Mouse (Mus musculus) urinary bladder, postnatal 14 days (tissue): ENCODE measurements around the gene Rapgef1.
A peak's percentile ranks its signal among the peaks of the same experiment; 100 is the strongest.

Experiments used
- DNase-seq: peaks from one replicate; pipeline ENCODE4 v3.0.0; 2021; ENCODE audit warnings: low spot score

Gene Rapgef1

DNA sequence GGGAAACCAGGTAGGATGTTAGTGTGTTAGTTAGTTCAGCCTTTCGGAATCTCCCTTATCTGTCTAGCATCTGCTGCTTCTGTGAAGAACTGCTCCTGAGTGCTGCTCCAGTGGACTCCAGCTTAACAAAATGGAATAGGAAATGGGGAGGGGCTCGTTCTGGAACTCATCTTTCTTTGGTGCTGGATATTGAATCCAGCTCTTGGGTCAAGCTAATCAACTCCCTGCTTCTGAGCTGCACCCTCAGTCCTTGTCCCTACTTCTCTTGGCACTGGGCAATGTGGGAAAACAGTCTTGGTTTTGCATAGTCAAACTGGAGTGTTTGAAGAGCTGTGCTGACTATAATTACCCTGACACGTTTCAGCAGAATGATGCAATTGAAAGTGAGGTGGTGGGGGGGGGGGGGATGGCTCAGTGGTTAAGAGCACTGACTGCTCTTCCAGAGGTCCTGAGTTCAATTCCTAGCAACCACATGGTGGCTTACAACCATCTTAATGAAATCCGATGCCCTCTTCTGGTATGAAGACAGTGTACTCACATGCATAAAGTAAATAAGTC is 25.6 kb downstream of the Rapgef1 start:
- no peak for DNase-seq

DNA sequence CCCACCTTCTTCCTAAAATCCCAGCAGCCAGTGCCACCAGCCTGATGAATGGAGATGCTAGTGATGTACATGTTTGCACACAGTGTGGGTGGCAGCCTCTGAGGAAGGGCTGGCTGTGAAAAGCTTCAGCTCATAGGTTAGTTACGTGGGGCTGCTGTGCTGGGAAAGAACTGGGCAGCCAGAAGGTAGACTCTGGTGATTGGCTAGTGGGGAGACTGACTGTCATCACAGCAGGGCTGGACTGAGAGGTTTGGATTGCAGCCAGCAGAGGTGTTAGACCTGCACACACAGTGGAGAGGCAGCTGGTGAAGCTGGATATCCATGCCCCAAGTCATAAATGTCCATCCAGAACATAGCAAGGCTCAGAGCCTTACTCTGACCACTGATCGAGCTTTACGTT is 27.1 kb downstream of the Rapgef1 start:
- DNase-seq = no peak

- no peak for DNase-seq
These were observed 27.6 kb downstream of the Rapgef1 start for GRCm38 (mm10) chr2:29647162-29647561.

DNA sequence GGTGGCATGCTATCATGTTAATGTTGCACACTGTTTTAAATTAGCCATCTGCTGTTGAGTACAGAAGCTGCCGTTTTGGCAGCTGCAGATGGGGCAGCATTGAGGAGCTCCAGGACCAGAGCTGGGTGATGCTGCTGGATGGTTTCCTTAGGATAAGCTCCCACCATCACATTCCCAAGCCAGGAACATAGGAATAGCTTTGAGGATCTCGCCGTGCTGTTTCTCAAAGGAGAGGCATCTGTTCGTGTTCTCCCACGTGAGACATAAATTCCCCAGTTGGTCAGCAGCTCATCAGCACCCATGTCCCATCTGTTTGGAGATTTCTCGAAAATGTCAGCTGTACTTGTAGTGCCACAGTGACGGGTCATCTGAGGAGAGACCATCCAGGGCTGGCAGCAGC is 28.3 kb downstream of the Rapgef1 start:
- DNase-seq = no peak

DNA sequence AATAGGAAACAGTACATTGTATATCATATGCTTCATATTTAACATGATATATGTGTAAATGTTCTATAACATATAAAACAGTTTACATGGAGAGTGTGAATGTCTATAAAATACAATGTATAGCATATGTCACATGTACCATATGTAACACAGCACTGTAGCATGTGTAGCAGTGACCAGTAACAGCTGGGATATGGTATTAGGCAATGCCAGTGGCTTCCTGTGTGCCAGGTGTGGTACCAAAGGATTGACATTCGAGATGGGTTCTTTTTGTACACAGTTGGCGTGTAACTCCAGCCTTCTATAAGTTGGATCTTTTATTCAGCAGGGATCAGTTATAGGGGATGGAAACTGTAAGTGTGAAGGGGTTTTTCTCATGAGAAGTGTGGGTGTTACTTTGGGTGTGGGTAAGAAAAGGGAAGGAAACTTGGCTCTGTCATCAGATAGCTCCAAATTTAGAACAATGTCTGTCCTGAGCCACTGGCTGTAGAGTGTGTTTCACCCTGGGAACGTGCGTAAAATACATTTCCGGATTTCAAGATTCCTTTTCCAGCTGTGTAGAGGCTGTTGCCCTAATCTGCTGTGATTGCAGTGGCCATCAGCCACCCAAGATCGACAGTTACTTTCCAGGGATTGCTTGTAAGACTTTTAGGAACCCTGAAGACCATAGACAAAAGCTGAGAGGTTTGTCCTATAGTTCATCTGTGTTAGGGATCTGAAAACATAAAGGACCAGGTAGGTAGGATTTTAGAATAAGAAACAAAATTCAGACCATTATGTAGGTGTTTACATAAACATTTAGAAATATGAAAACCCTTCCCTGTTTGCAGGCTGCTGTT is 29.7 kb downstream of the Rapgef1 start:
- no peak for DNase-seq

- DNase-seq = peak; percentile 42
These were observed 30.4 kb downstream of the Rapgef1 start for GRCm38 (mm10) chr2:29649795-29650457.

GRCm38 (mm10) chr2:29651876-29652275 is 32.4 kb downstream of the Rapgef1 start:
- no peak for DNase-seq

DNA sequence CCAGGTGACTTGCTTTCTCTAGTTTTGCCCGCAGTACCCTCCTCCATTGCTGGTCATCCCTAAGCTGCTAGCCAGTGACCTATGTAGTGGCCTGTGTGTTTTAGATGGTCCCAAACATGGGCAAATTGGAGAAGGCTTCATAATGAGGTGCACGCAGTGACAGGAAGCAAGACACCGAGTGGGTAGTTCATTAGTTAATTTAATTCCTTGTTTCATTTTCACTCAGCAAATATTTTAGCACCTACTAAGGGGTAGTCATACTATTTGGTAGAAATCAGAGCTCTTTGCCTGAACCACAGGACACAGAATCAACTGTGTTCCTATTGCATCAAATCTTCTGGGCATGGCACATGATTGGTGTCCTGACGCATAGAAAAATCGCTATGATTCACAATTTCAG is 35.9 kb downstream of the Rapgef1 start:
- DNase-seq = no peak

GRCm38 (mm10) chr2:29656095-29656494 is 36.6 kb downstream of the Rapgef1 start:
- DNase-seq = no peak

DNA sequence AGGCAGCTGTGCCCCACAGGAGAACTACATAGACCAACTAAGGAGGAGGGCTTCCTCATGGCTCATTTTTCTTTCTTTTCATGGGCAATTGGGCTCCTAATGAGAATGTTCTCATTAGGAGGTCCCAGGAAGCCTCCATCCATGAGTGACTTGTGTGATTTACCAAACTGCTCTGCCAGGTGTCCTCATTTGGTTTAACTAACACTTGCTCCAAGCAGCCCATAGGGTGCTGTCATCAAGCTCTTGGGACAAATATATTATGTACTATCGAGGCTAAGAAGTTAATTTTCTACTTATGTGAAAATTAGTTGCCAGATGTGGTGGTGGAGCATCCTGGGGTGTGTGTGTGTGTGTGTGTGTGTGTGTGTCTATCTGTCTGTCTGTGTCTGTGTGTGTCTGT is 37.6 kb downstream of the Rapgef1 start:
- DNase-seq = no peak

DNA sequence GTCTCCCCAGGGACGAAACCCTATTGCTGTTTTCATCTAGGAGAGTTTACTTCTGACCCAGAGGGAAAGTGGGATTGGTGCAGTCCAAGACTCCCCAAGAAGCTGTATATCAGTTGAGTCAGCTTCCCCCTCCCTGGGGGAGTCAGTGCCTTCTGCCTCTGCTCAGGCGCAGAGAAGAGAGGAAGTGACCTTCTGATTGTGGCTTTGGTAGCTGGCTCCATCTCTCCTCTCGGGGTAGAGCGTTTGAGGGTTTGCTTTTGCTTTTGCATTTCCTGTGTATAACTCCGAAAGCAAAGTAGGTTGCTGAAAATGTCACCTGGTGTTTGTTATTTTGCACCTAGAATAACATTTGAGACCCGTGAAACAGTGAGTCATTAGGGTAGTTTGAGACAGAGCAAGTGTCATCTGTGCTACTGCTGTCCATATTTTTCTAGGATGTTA is 42.3 kb downstream of the Rapgef1 start:
- DNase-seq = no peak

DNA sequence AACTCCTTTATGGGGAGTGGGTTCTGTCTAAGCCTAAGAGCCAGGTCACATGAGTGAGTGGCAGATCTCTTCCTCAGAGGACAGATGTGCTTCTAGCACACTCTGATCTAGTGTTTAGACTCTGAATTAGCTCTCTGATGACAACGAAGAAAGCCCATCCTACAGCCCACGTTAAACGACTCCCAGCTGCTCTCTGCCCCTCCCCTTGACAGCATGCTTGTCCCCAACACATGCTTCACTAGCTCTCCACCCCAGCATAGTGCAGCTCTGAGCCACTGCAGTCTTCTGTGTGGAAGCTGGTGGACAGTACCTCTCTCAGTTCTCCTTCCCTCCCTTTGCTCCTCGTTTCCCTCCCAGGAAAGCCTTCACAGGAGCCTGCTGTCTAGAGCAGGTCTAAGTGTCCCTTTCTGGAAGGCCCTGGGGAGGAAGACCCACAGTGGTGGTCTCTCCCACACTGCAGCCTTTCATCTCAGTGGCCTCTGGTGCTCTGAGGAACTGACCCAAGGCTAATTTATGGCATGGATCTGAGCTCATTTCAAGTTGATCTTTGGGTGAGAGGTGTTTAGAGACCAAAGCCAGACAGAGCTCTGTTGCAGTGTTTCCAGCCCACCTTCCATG is 43.8 kb downstream of the Rapgef1 start:
- no peak for DNase-seq

GRCm38 (mm10) chr2:29665421-29665820 is 45.9 kb downstream of the Rapgef1 start:
- DNase-seq = no peak

GRCm38 (mm10) chr2:29666589-29666988 is 47.1 kb downstream of the Rapgef1 start:
- DNase-seq = peak; percentile 39

DNA sequence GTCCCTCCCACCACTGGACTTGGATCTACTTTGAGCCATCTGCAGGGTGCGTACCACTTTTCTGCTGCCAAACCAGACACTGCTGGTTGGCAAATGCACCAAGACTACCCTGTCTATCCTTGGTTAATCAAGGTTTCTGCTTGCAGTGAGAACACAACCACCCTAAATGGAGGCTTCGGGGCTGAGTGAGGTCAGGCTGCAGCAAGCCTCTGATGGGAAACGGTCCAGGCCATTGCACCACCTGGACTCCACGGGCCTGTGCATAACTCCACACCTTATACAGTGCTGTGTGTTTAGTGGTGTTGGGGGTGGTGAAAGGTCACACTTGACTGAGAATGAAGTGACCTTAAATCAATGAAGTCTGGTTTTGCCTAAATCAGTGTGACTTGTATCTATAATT is 47.6 kb downstream of the Rapgef1 start:
- no peak for DNase-seq

- no peak for DNase-seq
These were observed 48.6 kb downstream of the Rapgef1 start for GRCm38 (mm10) chr2:29668011-29668691.

DNA sequence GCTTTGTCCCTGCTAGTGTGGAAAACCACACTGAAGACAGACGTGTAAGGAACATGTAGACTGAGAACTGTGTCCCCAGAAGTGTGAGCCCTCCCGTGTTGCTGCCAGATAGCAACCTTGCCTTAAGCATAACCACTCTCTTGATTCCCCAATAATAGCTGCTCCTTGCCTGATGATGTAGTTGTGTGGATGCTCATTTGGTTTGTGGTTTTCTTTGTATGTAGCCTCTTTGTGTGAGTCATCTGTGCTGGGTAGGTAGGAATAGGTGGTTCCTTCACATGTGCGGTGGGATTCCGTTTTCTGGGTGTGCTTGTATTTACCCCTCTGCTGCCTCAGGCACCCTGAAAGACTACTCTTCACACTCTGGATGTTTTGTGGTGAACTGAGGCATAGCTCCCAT is 49.4 kb downstream of the Rapgef1 start:
- no peak for DNase-seq

GRCm38 (mm10) chr2:29669711-29670110 is 50.2 kb downstream of the Rapgef1 start:
- no peak for DNase-seq

DNA sequence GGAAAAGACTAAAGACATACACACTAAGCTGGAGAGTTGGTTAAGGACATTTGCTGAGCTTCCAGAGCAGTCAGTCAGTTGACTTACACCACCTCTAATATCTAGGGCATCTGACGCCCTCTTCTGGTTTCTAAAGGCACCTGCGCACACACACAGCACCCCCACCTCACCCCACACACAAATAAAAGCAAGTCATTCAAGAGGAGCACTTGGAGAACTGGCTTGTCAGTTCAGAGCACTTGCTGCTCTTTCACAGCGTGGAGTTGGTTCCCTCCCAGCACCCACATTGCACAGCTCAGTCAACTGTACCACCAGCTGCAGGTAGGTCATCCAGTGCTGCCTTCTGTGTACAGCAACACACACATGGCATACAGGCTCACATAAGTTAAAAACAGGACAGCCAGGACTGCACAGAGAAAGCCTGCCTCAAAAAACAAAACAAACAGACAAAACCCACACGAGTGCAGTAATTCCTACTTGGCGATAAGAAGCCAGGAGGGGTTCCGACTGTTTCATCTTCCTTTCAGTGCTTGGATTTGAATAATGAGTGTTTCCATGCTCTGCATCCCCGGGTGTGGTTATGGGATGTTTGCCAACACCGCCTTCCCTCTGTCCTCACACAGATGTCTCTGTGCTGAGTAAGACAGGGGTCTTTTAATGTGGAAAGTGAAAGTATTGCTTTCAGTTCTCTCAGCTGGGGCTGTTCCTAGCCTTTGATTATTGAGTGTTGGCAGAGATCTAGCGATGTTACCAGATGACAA is 50.9 kb downstream of the Rapgef1 start:
- DNase-seq = peak; percentile 50

GRCm38 (mm10) chr2:29671374-29671773 is 51.9 kb downstream of the Rapgef1 start:
- DNase-seq = no peak

- DNase-seq = no peak
These were observed 52.3 kb downstream of the Rapgef1 start for GRCm38 (mm10) chr2:29671856-29672255.
